Mouse (Mus musculus) intestine, embryonic 15.5 days (tissue): ENCODE measurements around the gene Senp8. TPM values are rescaled to one million over a fixed set of nuclear protein-coding genes. Genes with fewer than 3 reads are reported as not detected.

Experiments used
- ATAC-seq: fragments of 200-750 bp; cut with Nextera tagmentation; 2 replicates; pipeline ENCODE4 v1.8.0; 2017; ENCODE audit warnings: moderate TSS enrichment, moderate library complexity
- H3K27ac ChIP-seq: fragments of 300-500 bp; sonication (generic); 2 replicates; pipeline ENCODE4 v1.5.1; 2015; ENCODE audit warnings: mild to moderate bottlenecking, inconsistent platforms
- H3K27me3 ChIP-seq: fragments of 300-500 bp; sonication (generic); replicated peaks from 2 replicates; pipeline ENCODE4 v1.6.1; 2015; ENCODE audit warnings: inconsistent platforms
- H3K36me3 ChIP-seq: fragments of 300-500 bp; sonication (generic); 2 replicates; pipeline ENCODE4 v1.6.1; 2015; ENCODE audit warnings: inconsistent platforms
- H3K4me1 ChIP-seq: fragments of 300-500 bp; sonication (generic); replicated peaks from 2 replicates; pipeline ENCODE4 v1.6.1; 2015; ENCODE audit warnings: inconsistent platforms
- H3K4me2 ChIP-seq: fragments of 300-500 bp; sonication (generic); replicated peaks from 2 replicates; pipeline ENCODE4 v1.6.1; 2015; ENCODE audit warnings: mild to moderate bottlenecking, inconsistent platforms
- H3K4me3 ChIP-seq: fragments of 300-500 bp; sonication (generic); replicated peaks from 2 replicates; pipeline ENCODE4 v1.5.1; 2015; ENCODE audit warnings: inconsistent platforms
- H3K9ac ChIP-seq: fragments of 300-500 bp; sonication (generic); 2 replicates; pipeline ENCODE4 v1.6.1; 2015; ENCODE audit warnings: inconsistent platforms
- H3K9me3 ChIP-seq: fragments of 300-500 bp; sonication (generic); 2 replicates; pipeline ENCODE4 v1.6.1; 2016; ENCODE audit warnings: inconsistent platforms
- WGBS: fragments of 180-500 bp; shearing (Covaris S2); methylation state at CpG from one replicate; pipeline ENCODE4 v1.1.7; 2015; 5-methylcytosine and 5-hydroxymethylcytosine counted together
- polyA plus RNA-seq: library from polyadenylated mRNA; unstranded; fragments of >200 nt; fragmentation: Nextera tagmentation; extraction: Ambion mirVana; gene quantifications from 2 replicates; pipeline ENCODE4 v1.2.1, GENCODE M21; 2015

Senp8 gene
- polyA plus RNA-seq, 1 experiment from 2014 or later = 12.0 TPM

- 32% methylated on average over 4 of the region's 4 CpGs for WGBS
- Histone ChIP-seq H3K36me3 (no peaks in the 10 kb centered on the region), H3K4me2 (no peak overlapping the region), H3K4me3 (no peak overlapping the region), H3K27ac (no peak overlapping the region), H3K9ac (no peak overlapping the region), H3K27me3 (no peaks in the 10 kb centered on the region), H3K4me1 (no peaks in the 10 kb centered on the region), H3K9me3 (no peaks in the 10 kb centered on the region)
- ATAC-seq = no peak
Observed at GRCm38 (mm10) chr9:59735394-59735793, 15.1 kb downstream of the Senp8 start.

GRCm38 (mm10) chr9:59733075-59733474 is 17.4 kb downstream of the Senp8 start:
- Histone ChIP-seq H3K4me3 (no peak overlapping the region), H3K27ac (no peak overlapping the region), H3K27me3 (no peaks in the 10 kb centered on the region), H3K9ac (no peak overlapping the region), H3K4me1 (no peaks in the 10 kb centered on the region), H3K4me2 (no peak overlapping the region), H3K9me3 (no peaks in the 10 kb centered on the region), H3K36me3 (no peaks in the 10 kb centered on the region)
- ATAC-seq = no peak
- 67% methylated on average over 6 of the region's 6 CpGs for WGBS

DNA sequence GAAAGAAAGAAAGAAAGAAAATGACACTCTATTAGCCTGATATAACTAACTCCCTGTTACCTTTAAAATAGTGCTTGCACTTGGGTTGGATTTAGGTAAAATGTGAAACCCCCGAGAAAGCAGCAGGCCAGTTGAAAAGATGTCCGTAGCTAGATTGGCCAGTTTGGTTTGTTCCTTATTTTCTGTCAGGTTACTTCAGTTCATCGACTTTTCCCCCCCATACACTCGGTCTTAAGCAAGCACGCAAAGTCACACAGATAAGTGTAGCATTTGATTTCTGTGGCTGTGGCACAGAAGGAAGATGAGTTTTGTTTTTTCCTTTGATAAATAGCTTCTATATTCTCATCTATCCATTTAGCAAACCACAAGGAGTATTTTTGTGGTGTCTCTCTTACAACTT is 19.4 kb downstream of the Senp8 start:
- 88% methylated on average over 5 of the region's 5 CpGs for WGBS
- no peaks in the 10 kb centered on the region for H3K9me3 ChIP-seq
- no peaks in the 10 kb centered on the region for H3K4me1 ChIP-seq
- no peak overlapping the region for H3K4me3 ChIP-seq
- ATAC-seq = no peak
- H3K27me3 ChIP-seq = no peaks in the 10 kb centered on the region
- no peak overlapping the region for H3K4me2 ChIP-seq
- H3K9ac ChIP-seq = no peak overlapping the region
- no peak overlapping the region for H3K27ac ChIP-seq
- H3K36me3 ChIP-seq = no peaks in the 10 kb centered on the region

- H3K4me2 ChIP-seq = no peak overlapping the region
- WGBS = 83% methylated on average over 11 of the region's 11 CpGs
- no peak overlapping the region for H3K27ac ChIP-seq
- no peaks in the 10 kb centered on the region for H3K27me3 ChIP-seq
- no peaks in the 10 kb centered on the region for H3K36me3 ChIP-seq
- H3K9me3 ChIP-seq = no peaks in the 10 kb centered on the region
- no peak overlapping the region for H3K9ac ChIP-seq
- H3K4me3 ChIP-seq = no peak overlapping the region
- peaks cover 8% of the 10 kb centered on the region; the same call in 1 of the 2 replicates for H3K4me1 ChIP-seq
- ATAC-seq = no peak
Observed at GRCm38 (mm10) chr9:59727569-59728286, 22.8 kb downstream of the Senp8 start.

- H3K36me3 ChIP-seq = no peaks in the 10 kb centered on the region
- no peaks in the 10 kb centered on the region for H3K9me3 ChIP-seq
- H3K4me3 ChIP-seq = no peak overlapping the region
- 65% methylated on average over 10 of the region's 10 CpGs for WGBS
- no peak overlapping the region for H3K9ac ChIP-seq
- H3K4me1 ChIP-seq = peaks cover 8% of the 10 kb centered on the region; the same call in 1 of the 2 replicates
- no peak for ATAC-seq
- H3K27me3 ChIP-seq = no peaks in the 10 kb centered on the region
- H3K4me2 ChIP-seq = no peak overlapping the region
- no peak overlapping the region for H3K27ac ChIP-seq
Observed at GRCm38 (mm10) chr9:59725515-59725914, 25.0 kb downstream of the Senp8 start.

DNA sequence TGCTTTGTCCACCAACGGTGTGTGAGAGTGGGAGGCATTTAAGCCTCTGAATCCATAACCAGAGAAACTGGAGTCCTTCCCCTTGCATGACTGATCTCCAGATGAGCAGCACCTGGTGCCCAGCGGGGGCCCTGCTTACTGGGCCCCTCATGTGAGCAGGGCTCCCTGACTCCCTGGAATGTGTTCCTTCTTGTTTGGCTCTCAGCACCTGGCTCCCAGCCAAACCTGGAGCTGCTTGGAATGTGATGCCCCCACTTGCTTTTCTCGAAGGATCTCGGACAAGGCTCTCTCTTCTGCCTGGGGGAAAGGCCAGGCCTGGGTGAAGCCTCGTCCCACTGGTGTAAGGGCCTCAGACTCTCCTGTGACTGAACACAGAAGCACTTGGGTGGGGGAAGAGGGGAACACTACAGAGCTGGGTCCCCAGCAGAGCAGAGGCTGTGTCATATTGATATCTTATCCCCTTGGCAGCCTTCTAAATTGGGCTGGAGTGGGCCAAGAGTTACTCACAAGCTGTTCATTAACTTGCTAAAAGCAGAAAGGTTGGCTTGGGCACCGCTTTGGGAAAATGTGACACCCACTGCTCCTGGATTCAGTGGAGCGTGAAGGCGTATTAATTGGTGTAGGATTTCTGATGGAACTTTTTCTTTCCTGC is 26.6 kb downstream of the Senp8 start:
- WGBS = 52% methylated on average over 8 of the region's 8 CpGs
- no peak overlapping the region for H3K4me2 ChIP-seq
- no peak overlapping the region for H3K9ac ChIP-seq
- peak; percentile 34; the same call in 1 of the 2 replicates for ATAC-seq
- H3K4me3 ChIP-seq = no peak overlapping the region
- no peaks in the 10 kb centered on the region for H3K36me3 ChIP-seq
- H3K27me3 ChIP-seq = no peaks in the 10 kb centered on the region
- no peak overlapping the region for H3K27ac ChIP-seq
- H3K9me3 ChIP-seq = no peaks in the 10 kb centered on the region
- peaks cover 8% of the 10 kb centered on the region; the same call in 1 of the 2 replicates for H3K4me1 ChIP-seq

- Histone ChIP-seq H3K4me2 (peak overlapping the region; percentile 46), H3K9ac (no peak overlapping the region), H3K27me3 (no peaks in the 10 kb centered on the region), H3K27ac (no peak overlapping the region), H3K4me3 (no peak overlapping the region), H3K4me1 (peaks cover 8% of the 10 kb centered on the region; the same call in 1 of the 2 replicates), H3K36me3 (no peaks in the 10 kb centered on the region), H3K9me3 (no peaks in the 10 kb centered on the region)
- peak; percentile 72 for ATAC-seq
- WGBS = 18% methylated on average over 10 of the region's 10 CpGs
Observed at GRCm38 (mm10) chr9:59723096-59723657, 27.3 kb downstream of the Senp8 start.

GRCm38 (mm10) chr9:59721144-59721543 is 29.4 kb downstream of the Senp8 start:
- 87% methylated on average over 5 of the region's 5 CpGs for WGBS
- Histone ChIP-seq H3K4me3 (no peak overlapping the region), H3K9me3 (no peaks in the 10 kb centered on the region), H3K36me3 (no peaks in the 10 kb centered on the region), H3K27ac (no peak overlapping the region), H3K4me2 (no peak overlapping the region), H3K4me1 (peaks cover 8% of the 10 kb centered on the region; the same call in 1 of the 2 replicates), H3K9ac (no peak overlapping the region), H3K27me3 (no peaks in the 10 kb centered on the region)
- no peak for ATAC-seq

- no peaks in the 10 kb centered on the region for H3K36me3 ChIP-seq
- no peaks in the 10 kb centered on the region for H3K9me3 ChIP-seq
- no peak for ATAC-seq
- 83% methylated on average over 4 of the region's 4 CpGs for WGBS
- no peak overlapping the region for H3K4me3 ChIP-seq
- peaks cover under 1% of the 10 kb centered on the region; the same call in 1 of the 2 replicates for H3K4me1 ChIP-seq
- no peak overlapping the region for H3K27ac ChIP-seq
- H3K9ac ChIP-seq = no peak overlapping the region
- H3K27me3 ChIP-seq = no peaks in the 10 kb centered on the region
- H3K4me2 ChIP-seq = no peak overlapping the region
Observed at GRCm38 (mm10) chr9:59718237-59718636, 32.3 kb downstream of the Senp8 start.

- Histone ChIP-seq H3K27ac (no peak overlapping the region), H3K4me3 (no peak overlapping the region), H3K36me3 (no peaks in the 10 kb centered on the region), H3K27me3 (no peaks in the 10 kb centered on the region), H3K4me2 (no peak overlapping the region), H3K9ac (no peak overlapping the region), H3K4me1 (no peaks in the 10 kb centered on the region), H3K9me3 (no peaks in the 10 kb centered on the region)
- 51% methylated on average over 7 of the region's 7 CpGs for WGBS
- ATAC-seq = peak; percentile 87
Observed at GRCm38 (mm10) chr9:59716275-59716898, 34.1 kb downstream of the Senp8 start.

- no peaks in the 10 kb centered on the region for H3K27me3 ChIP-seq
- H3K4me3 ChIP-seq = no peak overlapping the region
- H3K4me2 ChIP-seq = no peak overlapping the region
- ATAC-seq = no peak
- no peak overlapping the region for H3K9ac ChIP-seq
- no peaks in the 10 kb centered on the region for H3K9me3 ChIP-seq
- 0 out of 2 replicates have a peak, but pooled peaks cover 7% of the 10 kb centered on the region for H3K4me1 ChIP-seq
- 75% methylated on average over 3 of the region's 3 CpGs for WGBS
- H3K36me3 ChIP-seq = no peaks in the 10 kb centered on the region
- H3K27ac ChIP-seq = no peak overlapping the region
Observed at GRCm38 (mm10) chr9:59709225-59709624, 41.3 kb downstream of the Senp8 start.
